Mouse (Mus musculus): Measurements from ENCODE around the gene Olfr222. TPM values are rescaled to one million over a fixed set of nuclear protein-coding genes. Genes with fewer than 3 reads are reported as not detected.

The Olfr222 gene
- total and polyA plus RNA-seq, 3 experiments = not detected

- no peaks in the 10 kb centered on the region for H3K36me3 ChIP-seq (ENCODE audit: control insufficient read depth in 1 of 2, insufficient read depth in 2 of 2, low read length in 2 of 2)
- peaks cover 2% of the 10 kb centered on the region in 2 experiments; a peak in 1 of 4 replicates for H3K27me3 ChIP-seq (ENCODE audit: control insufficient read depth in 1 of 2, insufficient read depth in 2 of 2, low read length in 2 of 2)
- no peaks in the 10 kb centered on the region for H3K9me3 ChIP-seq (replicated peaks; ENCODE audit: insufficient read depth, low read length)
- H3K4me3 ChIP-seq (ENCODE audit: control insufficient read depth in 1 of 2, insufficient read depth in 1 of 2, low read depth in 2 of 2, low read length in 2 of 2) = no peak overlapping the region
- no peaks in the 10 kb centered on the region for H3K79me2 ChIP-seq (ENCODE audit: control insufficient read depth, insufficient read depth, low read length, poor library complexity)
- H3K4me1 ChIP-seq (ENCODE audit: control insufficient read depth in 1 of 2, insufficient read depth in 2 of 2, low read length in 2 of 2) = no peaks in the 10 kb centered on the region
- no peak overlapping the region for H3K27ac ChIP-seq (ENCODE audit: control insufficient read depth, low read depth, low read length)
- H3K9ac ChIP-seq (ENCODE audit: control insufficient read depth, low read depth, low read length, poor library complexity, severe bottlenecking) = no peak overlapping the region
- no peak for DNase-seq (ENCODE audit: low read depth, low spot score)
- TF ChIP-seq RAD21 (IDR thresholded peaks at IDR 0.05; ENCODE audit: low read depth, low read length) (no peak), GABPA (IDR thresholded peaks at IDR 0.05; ENCODE audit: low read depth, low read length) (no peak), TBP (IDR thresholded peaks at IDR 0.05; ENCODE audit: low read depth, low read length) (no peak), MYB (IDR thresholded peaks at IDR 0.05; ENCODE audit: low read depth, low read length) (no peak), CTCF (IDR thresholded peaks at IDR 0.05 in 2 of 3, conservative IDR thresholded peaks at IDR 0.05 in 1 of 3; ENCODE audit: control insufficient read depth in 1 of 3, insufficient read depth in 1 of 3, low read depth in 2 of 3, low read length in 3 of 3, poor library complexity in 1 of 3, severe bottlenecking in 1 of 3) (no peak), SIN3A (IDR thresholded peaks at IDR 0.05; ENCODE audit: low read length) (no peak), BHLHE40 (IDR thresholded peaks at IDR 0.05; ENCODE audit: borderline replicate concordance, low read depth, low read length) (no peak)
These were observed 45.0 kb downstream of the Olfr222 start for GRCm38 (mm10) chr11:59530870-59531535.

DNA sequence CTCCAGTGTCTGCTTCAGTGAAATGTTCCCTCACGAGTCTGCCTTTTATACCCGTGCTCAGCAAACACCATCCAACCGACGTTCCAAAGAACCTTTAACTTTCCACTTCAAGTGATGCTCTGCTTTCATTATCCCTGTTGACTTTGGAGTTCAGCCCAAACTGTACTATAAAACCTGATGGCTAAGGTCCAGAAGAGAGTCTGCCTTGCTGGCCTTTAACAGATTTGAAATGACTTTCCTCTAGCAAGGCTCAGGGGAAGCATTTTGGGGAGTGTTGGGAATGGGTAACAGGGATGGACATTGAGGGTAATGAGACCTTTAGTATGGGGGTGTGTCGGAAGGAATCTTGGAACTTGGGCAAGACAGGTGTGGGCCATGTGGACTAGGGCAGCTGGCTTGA, 45.8 kb downstream of the Olfr222 start:
- Histone ChIP-seq H3K9me3 (replicated peaks; ENCODE audit: insufficient read depth, low read length) (no peaks in the 10 kb centered on the region), H3K4me3 (ENCODE audit: control insufficient read depth in 1 of 2, insufficient read depth in 1 of 2, low read depth in 2 of 2, low read length in 2 of 2) (no peak overlapping the region), H3K27me3 (ENCODE audit: control insufficient read depth in 1 of 2, insufficient read depth in 2 of 2, low read length in 2 of 2) (peaks cover 2% of the 10 kb centered on the region in 2 experiments; a peak in 1 of 4 replicates), H3K79me2 (ENCODE audit: control insufficient read depth, insufficient read depth, low read length, poor library complexity) (no peaks in the 10 kb centered on the region), H3K9ac (ENCODE audit: control insufficient read depth, low read depth, low read length, poor library complexity, severe bottlenecking) (no peak overlapping the region), H3K36me3 (ENCODE audit: control insufficient read depth in 1 of 2, insufficient read depth in 2 of 2, low read length in 2 of 2) (no peaks in the 10 kb centered on the region), H3K4me1 (ENCODE audit: control insufficient read depth in 1 of 2, insufficient read depth in 2 of 2, low read length in 2 of 2) (0 out of 4 replicates have a peak, but pooled peaks cover 0 to 2% of the 10 kb centered on the region in 2 experiments), H3K27ac (ENCODE audit: control insufficient read depth, low read depth, low read length) (no peak overlapping the region)
- no peak for DNase-seq (ENCODE audit: low read depth, low spot score)
- no peak for TF ChIP-seq ZKSCAN1 (IDR thresholded peaks at IDR 0.05; ENCODE audit: low read depth, low read length)
- no peak for TF ChIP-seq SMC3 (IDR thresholded peaks at IDR 0.05; ENCODE audit: low read depth, low read length)
- no peak for TF ChIP-seq USF1 (IDR thresholded peaks at IDR 0.05; ENCODE audit: low read depth, low read length)
- TF ChIP-seq NRF1 (IDR thresholded peaks at IDR 0.05; ENCODE audit: insufficient read depth, low read depth, low read length, poor library complexity, severe bottlenecking) = no peak
- TF ChIP-seq NELFE (IDR thresholded peaks at IDR 0.05; ENCODE audit: low read depth, low read length) = no peak
- no peak for TF ChIP-seq MEF2A (IDR thresholded peaks at IDR 0.05; ENCODE audit: extremely low read depth, insufficient replicate concordance, low read depth, low read length, poor library complexity, severe bottlenecking)
- TF ChIP-seq RAD21 (IDR thresholded peaks at IDR 0.05; ENCODE audit: low read depth, low read length) = no peak
- no peak for TF ChIP-seq UBTF (IDR thresholded peaks at IDR 0.05; ENCODE audit: borderline replicate concordance, insufficient read depth, low read depth, low read length)
- no peak for TF ChIP-seq TCF12 (IDR thresholded peaks at IDR 0.05; ENCODE audit: low read depth, low read length)
- no peak for TF ChIP-seq SIN3A (IDR thresholded peaks at IDR 0.05; ENCODE audit: low read length)

Measured in MEL (cell line).